Mouse (Mus musculus): ENCODE data around the gene Rnf121.

DNA sequence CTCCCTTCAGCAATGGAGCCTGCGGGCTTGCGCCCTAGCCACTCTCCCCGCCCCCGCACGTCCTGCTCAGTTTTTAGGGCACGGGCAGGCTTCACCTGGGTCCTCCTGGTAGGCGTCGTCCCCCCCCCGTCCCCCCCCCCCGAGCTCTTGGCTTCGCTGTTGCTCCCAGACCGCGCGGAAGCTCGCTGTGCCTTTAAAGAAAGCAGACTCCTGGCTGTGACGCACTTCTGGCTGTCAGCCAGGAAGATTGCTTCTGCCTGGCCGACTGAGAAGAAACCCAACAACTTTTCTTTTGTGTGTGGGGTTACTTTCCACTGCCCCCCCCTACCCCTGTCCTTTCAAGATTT is 94.9 kb downstream of the Rnf121 start:
- TF ChIP-seq CTCF (conservative IDR thresholded peaks at IDR 0.05; ENCODE audit: low read length) = no peak
- TF ChIP-seq POU5F1 (IDR thresholded peaks at IDR 0.05; ENCODE audit: borderline replicate concordance, low read length) = no peak
- TF ChIP-seq NANOG (IDR thresholded peaks at IDR 0.05; ENCODE audit: borderline replicate concordance, low read length) = no peak
